Mouse (Mus musculus) ES-CJ7 (cell line): ENCODE data around the gene Kcnab2.

ENCODE experiments used
- DNase-seq: peaks from one replicate; pipeline ENCODE4 v3.0.0; 2011; ENCODE audit warnings: low read depth, low spot score

The Kcnab2 gene

DNA sequence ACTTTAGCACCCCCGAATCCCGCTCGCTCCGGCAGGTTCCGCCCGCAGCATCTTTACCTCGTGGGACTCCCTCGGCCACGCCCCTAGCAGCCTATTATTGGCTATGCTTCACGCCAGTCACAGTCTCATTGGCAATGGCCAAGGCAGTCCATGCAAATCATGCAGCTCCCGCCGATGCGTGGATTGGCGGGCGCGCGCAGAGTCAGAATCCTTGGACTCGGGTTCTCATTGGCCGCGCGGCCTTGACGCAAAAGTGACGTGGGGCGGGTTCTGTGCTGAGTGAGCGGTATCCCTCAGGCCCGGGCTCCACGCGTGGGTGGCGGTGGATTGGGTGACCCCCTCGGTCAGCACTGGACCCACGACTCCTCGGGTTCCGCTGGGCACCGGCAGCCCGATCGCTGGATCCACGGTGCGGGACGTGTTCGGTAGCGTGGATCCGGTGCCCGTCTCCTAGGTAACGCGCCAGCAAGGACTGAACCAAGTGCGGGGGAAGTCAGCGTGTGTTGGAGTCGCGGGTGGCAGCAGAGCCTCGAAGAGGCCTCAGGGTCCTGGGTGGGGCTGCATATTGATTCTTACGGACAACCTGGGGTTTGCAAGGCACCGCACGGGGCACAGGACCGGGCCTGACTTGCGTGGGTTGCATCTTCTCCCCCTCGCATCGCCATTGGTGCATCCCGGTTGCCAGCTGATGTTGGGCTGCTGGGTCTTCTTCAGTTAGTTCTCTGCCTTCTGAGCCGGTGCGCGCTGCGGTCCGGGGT, at the start of gene Kcnab2:
TSS of gene Kcnab2 (minus strand) at position 406 of the 758 bp plus-strand sequence.
- DNase-seq = peak; percentile 99

DNA sequence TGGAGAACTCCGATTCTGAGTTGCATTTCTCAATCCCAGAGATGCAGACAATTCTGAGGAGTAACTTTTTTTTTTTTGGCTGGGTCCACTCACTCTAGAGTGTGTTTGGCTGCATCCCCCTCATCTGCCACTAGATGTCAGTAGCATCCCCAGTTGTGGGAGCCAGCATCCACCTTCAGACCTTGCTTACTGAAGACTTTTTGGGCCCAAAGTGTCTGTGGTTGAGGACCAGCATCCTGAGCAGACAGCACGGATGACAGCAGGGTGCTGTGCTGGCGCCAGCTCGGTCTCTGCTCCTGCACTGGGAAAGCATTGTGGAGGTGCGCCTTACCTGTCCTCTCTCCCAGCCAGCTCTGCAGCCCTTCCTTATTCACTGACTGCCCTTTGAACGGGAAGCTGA, 42.4 kb upstream of the Kcnab2 start:
- peak; percentile 75 for DNase-seq

DNA sequence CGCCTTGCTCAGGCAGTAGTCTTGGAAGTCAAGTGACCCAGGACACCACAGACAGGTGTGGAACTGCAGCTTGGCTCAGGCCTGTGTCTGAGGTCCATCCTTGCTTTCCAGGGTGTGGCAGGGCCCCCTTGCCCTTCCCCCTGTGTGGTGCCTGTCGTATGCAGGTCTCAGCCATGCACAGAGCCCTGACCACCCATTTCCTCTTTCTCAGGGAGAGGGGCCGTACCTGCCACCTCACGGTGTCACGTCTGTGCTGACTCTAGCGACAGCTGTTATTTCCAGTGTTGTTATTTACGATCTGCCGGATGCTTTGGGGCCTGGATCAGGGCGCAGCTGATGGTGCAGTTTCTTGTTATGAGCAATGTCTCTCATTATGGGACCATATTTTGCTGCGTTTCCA, 41.4 kb upstream of the Kcnab2 start:
- no peak for DNase-seq

DNA sequence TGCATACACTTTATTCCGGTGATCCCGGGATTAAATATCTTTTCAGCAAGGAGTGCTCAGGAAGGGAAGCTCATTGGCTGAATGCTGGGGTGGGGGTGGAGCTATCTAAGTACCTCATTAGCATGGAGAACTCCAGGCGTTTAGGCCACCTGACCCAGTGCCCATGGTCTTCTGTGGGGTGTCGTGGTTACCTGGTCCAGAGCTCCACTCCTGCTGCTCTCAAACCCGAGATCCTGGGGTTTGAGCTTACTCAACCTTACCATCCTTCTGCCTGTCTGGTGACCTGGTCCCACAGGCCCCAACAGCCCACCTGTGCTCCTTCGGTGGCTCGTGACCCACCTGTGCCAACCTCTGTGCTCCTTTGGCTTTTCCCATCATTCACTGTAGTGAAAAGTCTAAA, 37.2 kb upstream of the Kcnab2 start:
- DNase-seq = peak; percentile 19

DNA sequence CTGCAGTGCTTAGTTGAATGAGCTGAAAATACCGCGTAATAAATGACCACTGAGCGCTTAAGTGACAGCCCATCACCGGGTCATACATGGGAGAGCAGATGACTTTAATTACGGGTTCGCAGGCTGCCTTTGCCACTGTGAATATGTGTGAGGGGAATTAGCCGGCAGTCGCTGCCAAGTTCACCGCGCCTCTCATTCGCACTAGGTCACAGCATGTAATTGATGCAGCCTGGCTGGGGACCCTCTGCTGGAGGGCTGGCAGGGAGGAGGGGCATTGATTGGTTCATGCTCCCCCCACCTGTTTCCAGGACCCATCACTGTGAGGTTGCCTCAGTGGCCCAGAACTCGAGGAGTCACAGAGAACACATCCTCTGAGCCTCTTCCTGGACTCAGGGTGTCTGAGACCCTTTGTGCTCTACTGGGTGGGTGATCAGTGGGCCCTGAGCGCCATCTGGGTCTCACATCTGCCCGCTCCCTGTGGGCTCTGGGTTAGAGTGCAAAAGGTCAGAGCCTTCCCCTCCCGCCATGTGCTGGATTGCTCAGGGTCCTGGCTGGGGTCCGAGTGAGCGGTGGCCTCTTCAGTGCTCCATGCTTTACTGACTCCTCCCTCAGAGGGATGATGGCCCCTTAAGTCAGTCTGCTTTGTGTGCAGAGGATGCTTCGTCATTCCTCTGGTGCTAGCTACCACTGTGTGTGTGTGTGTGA, 34.7 kb upstream of the Kcnab2 start:
- no peak for DNase-seq

DNA sequence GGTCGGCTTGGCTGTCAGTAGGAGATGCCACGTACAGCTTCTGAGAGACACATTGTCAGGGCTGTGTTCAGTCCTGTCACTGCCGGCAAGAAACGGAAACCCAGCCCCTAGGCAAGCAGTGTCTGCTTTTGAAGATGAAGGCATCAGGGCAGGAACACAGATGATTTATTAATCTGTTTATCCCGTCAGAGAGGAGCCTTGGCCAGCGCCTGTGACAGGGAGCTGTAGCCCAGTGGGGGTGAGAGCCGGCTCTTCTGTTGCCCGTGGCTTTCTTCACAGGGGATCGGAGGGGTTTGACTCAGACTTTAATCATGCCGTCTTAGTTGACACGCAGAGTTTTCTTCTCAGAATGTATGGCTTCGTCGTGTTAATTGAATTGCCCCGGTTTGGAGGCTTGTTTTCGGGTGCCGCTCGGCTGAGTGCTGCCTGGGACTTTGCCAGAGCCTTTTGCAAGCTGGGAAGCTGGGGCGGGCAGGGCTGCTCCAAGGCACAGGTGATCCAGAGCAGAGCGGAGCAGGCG, 16.7 kb upstream of the Kcnab2 start:
- DNase-seq = no peak

DNA sequence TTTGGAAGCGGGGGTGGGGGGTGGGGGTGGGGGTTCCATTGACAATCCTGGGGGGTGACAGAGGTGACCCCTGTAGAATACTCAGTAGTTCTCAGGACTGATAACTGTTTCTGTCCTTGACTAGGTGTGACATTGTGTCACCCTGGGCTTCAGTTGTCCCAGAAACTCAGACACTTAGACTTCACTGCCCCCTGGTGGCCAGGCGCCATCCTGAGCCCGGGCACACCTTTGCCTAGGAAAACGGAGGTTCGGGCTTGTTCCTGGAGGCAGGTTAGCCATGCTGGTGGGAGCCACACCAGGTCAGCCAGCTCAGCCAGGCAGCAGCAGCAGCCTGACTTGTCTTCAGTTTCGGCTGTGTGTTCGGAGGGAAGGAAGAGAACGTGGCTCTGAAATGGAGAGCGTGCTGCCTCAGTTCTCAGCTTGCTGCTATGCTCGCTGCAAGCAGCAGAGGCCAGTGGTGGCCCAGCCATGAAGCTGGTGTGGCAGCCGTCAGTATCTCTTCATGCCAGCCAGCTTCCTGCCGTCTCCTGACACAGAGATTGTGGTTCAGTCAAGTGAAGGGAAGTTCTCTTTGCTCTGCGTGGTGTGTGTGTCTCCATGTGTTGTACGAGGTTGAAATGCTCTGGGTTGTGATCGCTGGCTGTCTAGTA, 13.7 kb upstream of the Kcnab2 start:
- peak; percentile 74 for DNase-seq

DNA sequence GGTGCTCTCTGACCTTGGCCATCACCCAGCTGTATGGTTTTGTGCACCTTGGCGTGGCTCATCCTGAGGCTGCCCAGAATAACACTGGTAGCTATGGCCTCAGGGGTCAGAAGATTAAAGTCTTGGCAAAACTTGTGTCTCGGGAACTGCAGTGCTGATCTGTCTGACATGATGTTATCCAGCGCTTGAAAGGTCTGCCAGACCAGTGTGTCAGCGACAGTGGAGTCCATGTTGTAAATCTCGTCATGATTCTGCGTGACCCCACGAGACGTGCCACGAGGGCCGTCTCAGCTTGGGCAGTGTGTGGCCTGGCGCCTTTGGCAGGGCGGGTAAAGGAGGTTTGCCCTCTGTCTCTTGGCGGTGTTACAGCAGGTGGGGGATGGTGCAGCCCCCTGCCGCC, 12.6 kb upstream of the Kcnab2 start:
- DNase-seq = no peak

DNA sequence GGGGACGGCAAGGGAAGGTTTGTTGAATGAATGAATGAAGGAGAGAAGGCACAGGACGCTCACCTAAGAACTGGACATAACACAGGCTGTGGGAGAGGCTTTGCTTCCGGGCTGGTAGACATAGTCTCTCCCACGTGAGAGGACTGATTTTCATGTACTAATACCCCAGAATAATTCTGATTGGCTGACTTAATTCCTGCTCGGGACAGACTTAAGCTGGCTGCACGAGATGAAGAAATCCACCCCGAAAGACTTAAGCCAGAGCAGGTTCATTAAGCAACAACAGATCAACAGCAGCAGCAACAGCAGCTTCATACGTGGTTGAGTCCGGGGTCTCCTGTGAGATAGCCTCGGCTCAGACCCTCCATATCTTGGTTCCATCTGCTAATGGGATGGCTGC, 10.4 kb upstream of the Kcnab2 start:
- no peak for DNase-seq

DNA sequence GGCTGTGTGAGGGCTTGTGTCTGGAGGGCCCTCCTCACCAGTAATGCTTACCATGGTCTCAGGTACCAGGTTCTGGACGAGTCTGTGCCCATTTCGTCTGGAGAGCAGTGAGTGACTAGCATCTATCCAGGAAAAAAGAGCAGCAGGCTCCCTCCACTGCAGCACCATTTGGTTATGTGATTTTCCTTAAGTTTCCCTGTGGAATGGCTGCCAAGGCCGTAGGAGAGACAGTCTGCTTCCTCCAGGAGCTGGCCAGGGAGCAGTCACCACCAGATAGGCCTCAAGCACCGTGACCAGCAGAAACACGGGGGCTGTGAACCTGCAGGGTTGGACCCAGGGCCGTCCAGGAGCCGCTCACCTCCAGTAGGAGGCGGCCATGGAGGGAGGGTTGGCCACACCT, 2.8 kb upstream of the Kcnab2 start:
- no peak for DNase-seq

DNA sequence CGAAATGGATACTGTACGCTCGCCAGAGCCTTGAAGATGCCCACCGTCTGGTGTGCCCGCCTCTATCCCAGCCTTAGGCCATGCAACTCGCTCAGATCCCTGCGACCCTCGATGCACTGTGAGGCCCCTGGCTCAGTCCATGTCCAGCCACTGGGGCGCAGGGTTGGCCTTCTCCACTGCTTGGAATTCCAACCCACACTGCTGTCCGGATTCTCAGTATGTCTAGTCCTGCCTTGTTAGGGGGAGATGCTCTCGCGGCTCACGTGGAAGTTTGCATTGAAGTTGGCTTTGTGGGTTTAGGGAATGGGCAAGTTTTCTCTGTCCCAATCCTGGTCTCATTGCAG, 525 bp upstream of the Kcnab2 start:
- DNase-seq = no peak

DNA sequence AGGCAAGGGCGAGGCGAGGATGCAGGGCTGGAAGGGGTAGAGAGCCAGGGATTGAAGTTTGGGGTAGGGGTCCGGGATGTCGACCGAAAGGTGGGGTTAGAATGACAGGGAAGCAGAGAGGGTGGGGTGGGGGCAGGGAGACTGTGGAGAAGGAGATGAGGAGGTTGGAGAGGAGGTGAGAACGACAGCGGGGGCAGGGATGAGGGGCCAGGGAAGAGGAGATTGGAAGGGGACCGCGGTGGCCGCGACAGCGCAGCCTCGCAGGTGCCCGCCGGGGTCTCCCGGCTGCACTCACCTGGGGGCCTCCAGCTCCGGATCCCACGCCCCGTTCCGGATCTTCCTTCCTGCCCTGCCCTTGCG, 585 bp downstream of the Kcnab2 start:
- DNase-seq = peak; percentile 18

DNA sequence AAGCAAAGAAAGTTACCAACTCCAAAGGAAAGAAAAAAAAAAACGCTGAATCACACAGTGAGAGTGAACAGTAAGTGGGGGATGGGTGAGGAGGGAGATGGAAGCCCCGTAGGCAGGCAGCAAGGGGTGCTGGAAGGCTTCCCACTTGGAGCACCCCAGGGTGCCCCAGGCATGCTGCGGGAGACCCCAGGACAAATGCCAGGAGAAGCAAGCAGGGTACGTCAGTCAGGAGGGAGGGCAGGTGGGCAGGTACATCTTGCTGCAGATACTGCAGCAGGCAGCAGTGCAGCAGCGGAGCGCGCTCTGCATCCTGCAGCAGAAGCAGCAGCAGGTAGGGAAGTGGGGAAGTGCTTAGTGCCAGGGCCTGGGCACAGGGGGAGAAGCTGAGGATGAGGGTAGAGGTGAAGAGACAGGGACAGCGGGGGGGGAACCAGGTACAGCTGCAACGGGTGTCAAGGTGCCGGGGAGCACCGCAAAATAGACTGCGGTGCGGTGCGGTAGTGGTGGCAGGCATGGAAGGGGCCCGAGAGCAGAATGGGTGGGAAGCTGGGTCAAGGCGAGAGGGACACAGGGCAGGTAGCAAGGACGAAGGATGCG, 1.1 kb downstream of the Kcnab2 start, which contains the start of gene Nphp4:
TSS of gene Nphp4 (plus strand) at position 280 of the 597 bp plus-strand sequence.
- no peak for DNase-seq

DNA sequence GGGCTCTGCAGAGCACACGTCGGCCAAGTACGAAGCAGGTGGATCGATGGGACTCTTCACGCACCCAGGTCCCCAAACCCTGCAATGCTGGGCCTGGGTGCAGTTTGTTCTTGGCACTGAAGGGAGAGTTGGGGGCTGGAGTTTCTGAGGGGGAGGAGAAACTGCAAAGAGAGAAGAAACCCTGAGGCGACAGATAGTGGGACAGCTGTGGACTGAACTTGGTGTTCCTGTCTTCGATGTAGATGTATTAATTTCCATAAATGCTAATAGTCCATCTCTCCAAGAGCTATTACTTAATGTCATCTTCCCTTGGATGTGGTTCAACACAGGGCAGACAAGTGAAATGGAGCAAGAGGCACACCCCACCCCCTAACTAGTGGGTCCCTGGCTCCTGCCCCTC, 1.7 kb downstream of the Kcnab2 start:
- DNase-seq = no peak

DNA sequence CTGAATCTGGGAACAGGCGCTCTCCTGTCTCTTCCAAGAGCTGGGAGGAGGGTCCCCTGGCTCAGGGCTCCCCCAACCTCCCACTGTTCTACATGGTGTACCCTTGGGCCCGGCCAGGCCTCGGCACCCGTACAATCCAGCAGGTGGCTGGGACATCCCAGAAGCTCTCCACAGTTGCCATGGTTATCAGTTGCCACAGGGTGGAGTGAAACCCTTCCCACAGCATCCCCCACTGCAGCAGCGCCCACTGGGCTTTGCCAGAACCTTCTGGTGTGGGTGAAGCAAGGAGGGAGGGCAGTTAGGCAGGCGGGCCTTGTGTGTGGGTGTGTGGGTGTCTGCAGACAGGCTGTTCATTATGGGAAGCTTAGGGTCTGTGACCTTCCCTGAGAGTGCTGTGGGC, 9.7 kb downstream of the Kcnab2 start:
- no peak for DNase-seq

DNA sequence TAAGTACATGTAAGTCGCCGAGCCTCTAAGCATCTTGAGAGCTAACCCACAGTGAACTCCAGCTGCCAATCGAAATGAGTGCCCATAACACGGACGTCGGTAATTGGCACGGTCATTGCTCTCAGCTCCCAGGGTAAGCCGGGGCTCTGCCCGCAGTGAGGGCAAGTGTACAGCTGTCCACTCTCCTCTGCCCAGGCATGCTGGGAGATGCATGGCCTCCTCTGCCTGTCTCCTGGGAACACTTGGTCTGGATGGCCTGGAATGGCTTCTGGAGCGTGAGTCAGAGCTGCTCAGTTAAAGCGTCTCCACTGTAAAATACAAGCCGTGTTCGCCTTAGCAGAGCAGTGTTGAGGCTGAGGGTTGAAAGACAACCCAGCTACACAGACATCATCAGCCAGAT, 11.1 kb downstream of the Kcnab2 start:
- no peak for DNase-seq

DNA sequence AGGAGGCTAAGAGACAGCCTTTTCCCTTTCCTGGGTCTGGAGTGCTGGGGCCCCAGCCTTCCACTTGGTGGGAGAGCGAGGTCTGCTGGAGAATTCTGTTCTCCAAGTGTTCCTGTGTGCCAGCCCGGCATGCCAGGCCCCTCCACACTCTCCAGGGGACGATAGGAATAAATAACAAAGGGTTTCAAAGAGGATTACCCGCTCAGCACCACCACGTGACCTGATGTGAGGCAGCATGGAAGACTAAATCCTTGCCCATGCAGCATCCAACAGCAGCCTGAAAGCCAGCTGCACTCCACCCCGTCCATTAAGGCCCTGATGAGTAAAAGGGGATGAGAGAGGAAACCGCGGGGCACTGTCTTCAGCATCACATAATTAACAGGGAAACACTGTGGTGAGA, 12.6 kb downstream of the Kcnab2 start:
- DNase-seq = no peak

DNA sequence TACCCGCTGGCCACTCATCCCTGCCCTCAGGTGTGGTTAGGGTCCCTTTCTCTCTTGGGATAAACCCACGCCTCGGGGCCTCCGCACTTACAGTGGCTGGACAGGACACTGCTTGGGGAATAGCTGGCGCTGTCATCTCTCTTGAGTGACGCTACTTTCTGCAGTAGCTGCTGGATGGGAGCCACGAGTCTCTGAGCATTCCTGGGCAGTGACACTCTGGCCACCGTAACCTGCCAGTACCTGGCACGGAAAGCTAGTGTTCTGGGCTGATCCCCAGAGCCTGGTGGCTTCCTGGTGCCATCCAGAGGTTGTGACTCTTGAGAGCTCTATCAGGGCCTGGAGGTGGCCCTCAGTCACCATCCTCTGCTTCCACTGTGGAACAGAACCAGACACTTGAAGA, 14.5 kb downstream of the Kcnab2 start:
- no peak for DNase-seq

DNA sequence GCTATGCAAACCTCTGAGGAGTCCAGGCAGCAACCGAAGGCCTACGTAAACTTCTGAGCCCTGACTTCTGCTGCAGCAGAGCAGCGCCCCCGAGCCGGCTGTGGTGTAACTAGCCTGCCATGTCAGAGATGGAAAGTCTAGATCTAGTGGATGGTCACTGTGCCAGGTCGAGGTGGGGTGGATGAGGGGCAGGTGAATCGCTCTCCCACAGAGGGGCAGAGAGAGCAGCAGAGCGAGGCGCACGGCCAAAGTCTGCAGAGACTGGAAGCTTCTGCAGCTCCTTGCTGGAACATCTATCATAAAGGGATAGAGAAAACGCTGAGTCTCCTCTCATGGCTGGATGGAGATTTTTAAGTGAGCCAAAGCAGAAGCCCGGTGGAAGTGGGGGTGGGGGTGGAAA, 15.2 kb downstream of the Kcnab2 start:
- DNase-seq = no peak

DNA sequence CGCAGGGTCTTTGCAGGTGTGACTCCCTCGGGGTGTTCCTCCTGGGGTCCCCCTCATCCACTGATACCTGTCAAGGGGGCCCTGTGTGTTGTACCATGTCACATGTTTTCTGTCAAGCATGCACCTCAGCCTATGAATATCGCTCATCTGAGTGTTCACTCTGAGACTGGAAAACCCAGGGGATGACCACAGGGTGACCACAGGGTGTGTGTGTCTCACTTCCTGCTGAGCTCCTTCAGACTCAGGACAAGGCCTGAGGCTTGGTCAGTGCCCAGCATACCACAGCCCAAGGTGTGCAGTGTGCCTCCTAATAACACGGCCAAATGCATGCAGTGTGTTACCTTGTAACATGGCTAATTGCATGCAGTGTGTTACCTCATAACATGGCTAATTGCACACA, 20.0 kb downstream of the Kcnab2 start:
- DNase-seq = no peak

DNA sequence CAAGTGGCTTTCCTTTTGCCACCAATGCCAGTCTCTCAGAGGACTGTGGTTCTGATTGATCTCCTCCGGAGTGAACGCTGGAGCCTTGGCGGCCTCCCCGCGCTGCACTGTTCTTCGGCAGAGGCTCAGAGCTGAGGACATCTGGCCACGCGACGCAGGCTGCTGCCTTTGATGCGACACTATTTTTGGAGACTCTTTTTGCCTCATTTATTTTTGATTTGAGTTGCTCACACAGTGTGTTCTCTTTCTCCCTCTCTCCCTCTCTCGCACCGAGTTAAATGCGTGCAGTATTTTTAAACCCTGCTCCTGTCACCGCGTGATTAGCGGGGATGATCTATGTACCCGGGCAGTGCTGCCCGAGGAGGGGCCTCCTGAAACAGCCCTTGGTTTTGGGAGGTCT, 21.1 kb downstream of the Kcnab2 start:
- no peak for DNase-seq

DNA sequence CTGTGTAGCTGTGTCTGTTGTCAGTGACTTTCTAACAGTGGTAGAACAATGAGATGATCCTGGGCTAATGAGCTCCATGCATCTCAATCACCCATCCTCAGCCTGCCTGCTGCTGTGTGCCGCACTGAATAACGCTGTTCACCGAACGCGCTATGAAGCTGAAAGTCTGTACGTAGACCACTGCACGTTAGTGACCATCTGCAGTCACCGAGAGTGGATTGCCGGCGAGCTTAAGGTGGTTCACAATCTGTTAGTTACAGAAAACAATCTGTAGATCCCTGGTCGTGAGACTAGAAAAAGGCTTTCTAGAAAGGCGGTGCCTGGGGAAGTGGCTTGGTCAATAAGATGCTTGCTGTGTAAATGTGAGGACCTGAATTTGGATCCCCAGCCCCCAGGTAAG, 23.5 kb downstream of the Kcnab2 start:
- no peak for DNase-seq
